Mouse (Mus musculus) liver, embryonic 16.5 days (tissue): ENCODE measurements around the gene Mypn. TPM values are rescaled to one million over a fixed set of nuclear protein-coding genes. Genes with fewer than 3 reads are reported as not detected.

Source experiments
- ATAC-seq: fragments of 200-750 bp; cut with Nextera tagmentation; 2 replicates; pipeline ENCODE4 v1.8.0; 2017; ENCODE audit warnings: low read depth, mild to moderate bottlenecking, moderate number of reproducible peaks, moderate library complexity
- H3K27ac ChIP-seq: fragments of 300-500 bp; sonication (generic); 2 replicates; pipeline ENCODE4 v1.5.1; 2014; ENCODE audit warnings: mild to moderate bottlenecking, low read length
- H3K27me3 ChIP-seq: fragments of 300-500 bp; sonication (generic); 2 replicates; pipeline ENCODE4 v1.6.1; 2014; ENCODE audit warnings: low read depth, low read length, mixed read lengths; ENCODE audit not compliant: control insufficient read depth, insufficient read depth
- H3K36me3 ChIP-seq: fragments of 300-500 bp; sonication (generic); 2 replicates; pipeline ENCODE4 v1.6.1; 2014; ENCODE audit warnings: mild to moderate bottlenecking; ENCODE audit not compliant: control insufficient read depth, insufficient read depth
- H3K4me1 ChIP-seq: fragments of 300-500 bp; sonication (generic); 2 replicates; pipeline ENCODE4 v1.6.1; 2014; ENCODE audit warnings: low read depth, low read length, mixed read lengths; ENCODE audit not compliant: control insufficient read depth
- H3K4me2 ChIP-seq: fragments of 300-500 bp; sonication (generic); 2 replicates; pipeline ENCODE4 v1.6.1; 2014; ENCODE audit warnings: low read depth, low read length, mixed read lengths
- H3K4me3 ChIP-seq: fragments of 300-500 bp; sonication (generic); 2 replicates; pipeline ENCODE4 v1.5.1; 2014; ENCODE audit warnings: low read depth, mild to moderate bottlenecking, low read length
- H3K9ac ChIP-seq: fragments of 300-500 bp; sonication (generic); 2 replicates; pipeline ENCODE4 v1.6.1; 2014; ENCODE audit warnings: low read depth, low read length
- H3K9me3 ChIP-seq: fragments of 300-500 bp; sonication (generic); replicated peaks from 2 replicates; pipeline ENCODE4 v1.6.1; 2016; ENCODE audit warnings: low read length; ENCODE audit not compliant: control insufficient read depth
- WGBS: fragments of 180-500 bp; shearing (Covaris S2); extraction: QIAGEN DNeasy Blood & Tissue Kit; methylation state at CpG from one replicate; pipeline ENCODE4 v1.1.7; 2014; ENCODE audit not compliant: insufficient replicate concordance; 5-methylcytosine and 5-hydroxymethylcytosine counted together
- polyA plus RNA-seq: library from polyadenylated mRNA; unstranded; fragments of >200 nt; fragmentation: Nextera tagmentation; extraction: Ambion mirVana; gene quantifications from 2 replicates; pipeline ENCODE4 v1.2.1, GENCODE M21; 2015

The Mypn gene
- polyA plus RNA-seq, 1 experiment from 2014 or later = 0.41 TPM

- H3K4me2 ChIP-seq = no peak overlapping the region
- no peak overlapping the region for H3K9ac ChIP-seq
- H3K4me3 ChIP-seq = no peak overlapping the region
- ATAC-seq = no peak
- H3K27ac ChIP-seq = no peak overlapping the region
- no peaks in the 10 kb centered on the region for H3K36me3 ChIP-seq
- 74% methylated on average over 4 of the region's 4 CpGs for WGBS
- no peaks in the 10 kb centered on the region for H3K9me3 ChIP-seq
- no peaks in the 10 kb centered on the region for H3K4me1 ChIP-seq
- H3K27me3 ChIP-seq = no peaks in the 10 kb centered on the region
These were observed 19.3 kb downstream of the Mypn start for GRCm38 (mm10) chr10:63184451-63184850.

GRCm38 (mm10) chr10:63182177-63182768, 21.5 kb downstream of the Mypn start:
- Histone ChIP-seq H3K9ac (no peak overlapping the region), H3K4me2 (no peak overlapping the region), H3K36me3 (no peaks in the 10 kb centered on the region), H3K27ac (no peak overlapping the region), H3K4me3 (no peak overlapping the region), H3K27me3 (no peaks in the 10 kb centered on the region), H3K4me1 (peaks cover under 1% of the 10 kb centered on the region; the same call in 1 of the 2 replicates), H3K9me3 (no peaks in the 10 kb centered on the region)
- 57% methylated on average over 5 of the region's 5 CpGs for WGBS
- ATAC-seq = no peak

GRCm38 (mm10) chr10:63181166-63181565, 22.6 kb downstream of the Mypn start:
- WGBS = 59% methylated on average over 1 of the region's 1 CpGs
- no peaks in the 10 kb centered on the region for H3K36me3 ChIP-seq
- no peaks in the 10 kb centered on the region for H3K27me3 ChIP-seq
- H3K4me3 ChIP-seq = no peak overlapping the region
- H3K4me1 ChIP-seq = peaks cover 3% of the 10 kb centered on the region; the same call in 1 of the 2 replicates
- H3K27ac ChIP-seq = no peak overlapping the region
- ATAC-seq = no peak
- no peak overlapping the region for H3K9ac ChIP-seq
- H3K4me2 ChIP-seq = no peak overlapping the region
- no peaks in the 10 kb centered on the region for H3K9me3 ChIP-seq

GRCm38 (mm10) chr10:63179524-63179923, 24.2 kb downstream of the Mypn start:
- no peak for ATAC-seq
- WGBS = 82% methylated on average over 10 of the region's 10 CpGs
- Histone ChIP-seq H3K36me3 (no peaks in the 10 kb centered on the region), H3K27me3 (no peaks in the 10 kb centered on the region), H3K4me2 (no peak overlapping the region), H3K9ac (no peak overlapping the region), H3K4me1 (peaks cover 3% of the 10 kb centered on the region; the same call in 1 of the 2 replicates), H3K4me3 (no peak overlapping the region), H3K9me3 (no peaks in the 10 kb centered on the region), H3K27ac (no peak overlapping the region)

- Histone ChIP-seq H3K9me3 (no peaks in the 10 kb centered on the region), H3K4me1 (peaks cover 3% of the 10 kb centered on the region; the same call in 1 of the 2 replicates), H3K9ac (no peak overlapping the region), H3K4me2 (no peak overlapping the region), H3K27me3 (no peaks in the 10 kb centered on the region), H3K4me3 (no peak overlapping the region), H3K36me3 (no peaks in the 10 kb centered on the region), H3K27ac (no peak overlapping the region)
- WGBS = 79% methylated on average over 2 of the region's 2 CpGs
- no peak for ATAC-seq
These were observed 25.4 kb downstream of the Mypn start for GRCm38 (mm10) chr10:63178318-63178717.

DNA sequence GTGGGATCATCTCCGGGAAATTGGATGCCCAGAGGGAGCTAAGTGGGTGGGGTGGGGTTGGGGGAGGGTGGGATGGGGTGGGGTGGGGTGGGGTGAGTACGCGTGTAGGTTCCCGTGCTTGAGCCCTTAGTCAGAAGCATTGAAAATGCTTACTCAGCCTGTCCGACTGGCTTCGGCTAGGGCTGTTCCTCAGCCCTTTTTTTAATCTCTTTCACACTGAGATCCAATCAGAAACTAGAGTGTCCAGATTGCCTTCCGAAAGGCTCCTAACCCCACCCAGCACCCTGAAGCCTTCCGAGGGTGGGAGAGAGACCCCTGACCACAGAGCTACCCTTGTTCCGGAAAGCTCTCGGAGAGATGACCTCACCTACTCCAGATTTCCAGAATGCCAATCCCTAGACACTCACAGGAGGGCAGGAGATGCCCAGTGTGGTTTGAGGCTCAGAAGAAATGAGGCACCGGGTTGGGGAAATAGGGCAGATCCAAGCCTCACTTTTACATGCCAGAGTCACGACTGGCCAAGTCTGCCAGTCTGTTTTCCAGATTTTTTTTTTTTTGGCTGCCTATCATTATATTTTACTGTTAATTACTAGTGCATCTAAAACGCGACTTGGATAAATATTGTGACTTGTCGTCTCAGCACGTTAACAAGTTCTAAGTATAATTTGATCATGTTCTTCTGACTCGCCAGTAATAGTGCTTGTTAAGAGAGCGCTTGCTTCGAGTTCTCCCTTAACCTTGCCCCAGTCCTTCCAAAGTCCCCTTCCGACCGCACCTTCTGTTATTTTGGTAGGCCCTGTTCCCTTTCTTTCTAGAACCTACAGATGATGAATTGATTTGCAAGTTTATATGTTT, 26.2 kb downstream of the Mypn start:
- WGBS = 60% methylated on average over 21 of the region's 21 CpGs

DNA sequence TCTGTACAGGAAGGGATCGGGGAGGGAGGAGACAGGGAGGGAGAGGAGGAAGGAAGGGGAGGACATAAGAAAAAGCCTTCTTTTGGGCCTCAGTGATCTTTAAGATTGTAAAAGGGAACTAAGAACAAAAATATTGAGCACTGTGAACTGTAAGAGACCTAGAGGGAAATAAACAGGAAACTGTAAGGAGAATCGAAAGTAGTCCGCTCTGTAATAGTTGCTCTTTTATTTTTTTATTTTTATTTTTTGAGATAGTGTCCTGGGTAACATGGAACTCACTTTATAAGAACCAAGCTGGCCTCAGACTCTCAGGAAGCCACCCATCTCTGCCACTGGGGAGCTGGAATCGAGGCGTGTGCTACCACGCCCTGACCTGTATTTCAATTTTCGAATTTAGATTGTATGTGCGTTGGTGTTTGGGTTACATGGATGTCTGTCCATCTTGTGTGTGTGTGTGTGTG, 27.3 kb downstream of the Mypn start:
- Histone ChIP-seq H3K27ac (peak overlapping the region; percentile 20; the same call in 1 of the 2 replicates), H3K4me1 (peaks cover 3% of the 10 kb centered on the region; the same call in 1 of the 2 replicates), H3K9me3 (no peaks in the 10 kb centered on the region), H3K27me3 (no peaks in the 10 kb centered on the region), H3K9ac (no peak overlapping the region), H3K4me2 (0 out of 2 replicates have a peak overlapping the region, but pooled peaks have one; percentile 10), H3K4me3 (no peak overlapping the region), H3K36me3 (no peaks in the 10 kb centered on the region)
- WGBS = 30% methylated on average over 8 of the region's 8 CpGs
- ATAC-seq = 0 out of 2 replicates have a peak, but pooled peaks have one; percentile 30

More for the DNA sequence above, 26.2 kb downstream of the Mypn start:
- H3K9me3 ChIP-seq = no peaks in the 10 kb centered on the region
- H3K36me3 ChIP-seq = no peaks in the 10 kb centered on the region
- no peaks in the 10 kb centered on the region for H3K27me3 ChIP-seq
- no peak overlapping the region for H3K9ac ChIP-seq
- no peak for ATAC-seq
- peaks cover 3% of the 10 kb centered on the region; the same call in 1 of the 2 replicates for H3K4me1 ChIP-seq
- H3K4me3 ChIP-seq = no peak overlapping the region
- H3K4me2 ChIP-seq = no peak overlapping the region
- no peak overlapping the region for H3K27ac ChIP-seq

GRCm38 (mm10) chr10:63172089-63172488, 31.7 kb downstream of the Mypn start:
- 56% methylated on average over 3 of the region's 3 CpGs for WGBS
- no peaks in the 10 kb centered on the region for H3K9me3 ChIP-seq
- H3K4me2 ChIP-seq = no peak overlapping the region
- H3K36me3 ChIP-seq = no peaks in the 10 kb centered on the region
- no peak overlapping the region for H3K4me3 ChIP-seq
- ATAC-seq = no peak
- H3K27me3 ChIP-seq = no peaks in the 10 kb centered on the region
- H3K9ac ChIP-seq = no peak overlapping the region
- no peak overlapping the region for H3K27ac ChIP-seq
- H3K4me1 ChIP-seq = no peaks in the 10 kb centered on the region

DNA sequence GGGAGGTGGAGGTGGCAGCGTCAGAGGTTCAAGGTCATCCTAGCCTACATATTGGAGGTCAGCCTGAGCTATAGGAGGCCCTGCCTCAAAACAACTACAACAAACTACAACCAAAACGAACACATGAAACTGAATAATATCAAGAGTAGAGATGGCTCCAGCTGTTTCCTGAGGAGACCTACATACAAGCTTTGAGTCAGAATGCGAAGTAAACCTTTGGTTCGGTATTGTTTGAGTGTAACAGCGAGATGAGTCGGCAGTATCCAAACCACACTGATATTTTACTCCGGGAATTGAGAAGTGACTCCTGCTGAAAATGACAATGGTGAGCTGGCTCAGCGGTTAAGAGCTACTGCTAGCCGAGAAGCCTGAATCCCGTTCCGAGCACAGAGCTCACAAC, 34.2 kb downstream of the Mypn start:
- no peak overlapping the region for H3K4me3 ChIP-seq
- no peak overlapping the region for H3K27ac ChIP-seq
- H3K36me3 ChIP-seq = no peaks in the 10 kb centered on the region
- ATAC-seq = no peak
- no peak overlapping the region for H3K9ac ChIP-seq
- peaks cover 5% of the 10 kb centered on the region for H3K4me1 ChIP-seq
- no peaks in the 10 kb centered on the region for H3K9me3 ChIP-seq
- H3K4me2 ChIP-seq = no peak overlapping the region
- WGBS = 71% methylated on average over 11 of the region's 11 CpGs
- H3K27me3 ChIP-seq = no peaks in the 10 kb centered on the region
